Mouse (Mus musculus) midbrain, embryonic 11.5 days (tissue): ENCODE measurements at regions not wholly inside any gene's neighbourhood (a gene's known extent, or its start where the extent isn't known, plus 50 kb on each side); places are given as distances from the start of the nearest gene placed in this dataset.

Source experiments
- ATAC-seq: fragments of 200-750 bp; cut with Nextera tagmentation; 2 replicates; pipeline ENCODE4 v1.8.0; 2017; ENCODE audit warnings: moderate TSS enrichment, moderate library complexity; ENCODE audit not compliant: low FRiP score
- DNase-seq: peaks from one replicate; pipeline ENCODE4 v3.0.0; 2015; ENCODE audit warnings: low spot score; ENCODE audit errors: missing footprints
- H3K27ac ChIP-seq: fragments of 300-500 bp; sonication (generic); 2 replicates; pipeline ENCODE4 v1.5.1; 2014; ENCODE audit warnings: low read depth, low read length
- H3K27me3 ChIP-seq: fragments of 300-500 bp; sonication (generic); 2 replicates; pipeline ENCODE4 v1.6.1; 2014; ENCODE audit warnings: mild to moderate bottlenecking, low read length, moderate library complexity, mixed read lengths; ENCODE audit not compliant: control insufficient read depth, insufficient read depth
- H3K36me3 ChIP-seq: fragments of 300-500 bp; sonication (generic); 2 replicates; pipeline ENCODE4 v1.6.1; 2014; ENCODE audit warnings: mild to moderate bottlenecking, low read length, moderate library complexity, mixed read lengths; ENCODE audit not compliant: control insufficient read depth, insufficient read depth
- H3K4me1 ChIP-seq: fragments of 300-500 bp; sonication (generic); 2 replicates; pipeline ENCODE4 v1.6.1; 2014; ENCODE audit warnings: low read length; ENCODE audit not compliant: control insufficient read depth, insufficient read depth
- H3K4me2 ChIP-seq: fragments of 300-500 bp; sonication (generic); 2 replicates; pipeline ENCODE4 v1.6.1; 2014; ENCODE audit warnings: mild to moderate bottlenecking, moderate library complexity
- H3K4me3 ChIP-seq: fragments of 300-500 bp; sonication (generic); 2 replicates; pipeline ENCODE4 v1.5.1; 2014; ENCODE audit warnings: low read depth, low read length
- H3K9ac ChIP-seq: fragments of 300-500 bp; sonication (generic); 2 replicates; pipeline ENCODE4 v1.6.1; 2014; ENCODE audit warnings: low read length
- H3K9me3 ChIP-seq: fragments of 300-500 bp; sonication (generic); 2 replicates; pipeline ENCODE4 v1.6.1; 2016; ENCODE audit warnings: low read length; ENCODE audit not compliant: control insufficient read depth
- WGBS: fragments of 180-500 bp; shearing (Covaris S2); extraction: QIAGEN DNeasy Blood & Tissue Kit; methylation state at CpG from one replicate; pipeline ENCODE4 v1.1.7; 2014; 5-methylcytosine and 5-hydroxymethylcytosine counted together

DNA sequence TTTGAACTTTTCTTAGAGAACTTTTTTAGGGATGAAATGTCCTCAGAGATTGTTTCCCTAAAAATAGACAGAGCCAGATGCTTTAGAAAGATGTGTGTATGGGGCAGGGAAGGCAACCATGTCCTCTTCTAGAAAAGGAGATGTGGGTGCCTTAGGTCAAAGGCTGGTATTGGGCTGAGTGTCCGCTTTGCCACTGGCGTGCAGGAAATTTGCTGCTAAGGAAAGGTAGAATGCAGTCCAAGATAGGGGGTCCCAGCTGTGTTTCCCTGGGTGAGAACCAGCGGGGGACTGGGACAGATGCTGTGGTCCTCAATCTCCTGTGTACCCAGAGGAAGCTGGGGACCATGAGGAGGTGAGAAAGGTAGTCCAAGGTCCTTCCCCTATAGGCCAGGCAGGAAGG is 291.0 kb downstream of the Pdcd6ip start:
- 87% methylated on average over 3 of the region's 3 CpGs for WGBS

DNA sequence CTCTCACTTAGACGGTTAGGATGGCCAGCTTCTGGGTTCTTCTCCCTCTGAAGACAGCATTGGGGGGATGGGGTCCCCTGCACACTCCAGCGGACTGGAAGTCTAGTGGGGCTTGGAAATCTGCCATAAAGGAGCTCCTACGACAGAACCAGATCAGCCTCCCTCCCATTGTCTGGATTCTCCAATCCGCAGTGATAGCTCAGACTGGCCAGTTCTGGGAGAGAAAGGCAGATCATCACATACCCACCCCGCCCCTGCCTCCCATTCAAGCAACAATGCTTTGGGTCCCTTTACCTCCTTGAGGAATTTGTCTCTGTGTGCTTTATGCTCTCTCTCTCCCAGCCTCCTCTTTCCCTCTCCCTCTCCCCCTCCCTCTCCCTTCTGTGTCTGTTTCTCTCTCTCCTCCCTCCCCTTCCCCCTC is 292.5 kb downstream of the Pdcd6ip start:
- DNase-seq (peak; percentile 89), ATAC-seq (peak; percentile 76)
- Histone ChIP-seq H3K4me2 (no peak overlapping the region), H3K9me3 (no peaks in the 10 kb centered on the region), H3K27ac (no peak overlapping the region), H3K27me3 (no peaks in the 10 kb centered on the region), H3K9ac (no peak overlapping the region), H3K4me1 (peaks cover 8% of the 10 kb centered on the region), H3K36me3 (no peaks in the 10 kb centered on the region), H3K4me3 (no peak overlapping the region)
- WGBS: 26% methylated on average over 5 of the region's 5 CpGs

More for the DNA sequence above, 291.0 kb downstream of the Pdcd6ip start:
- Histone ChIP-seq H3K36me3 (no peaks in the 10 kb centered on the region), H3K4me3 (no peak overlapping the region), H3K4me2 (no peak overlapping the region), H3K4me1 (peaks cover 8% of the 10 kb centered on the region), H3K27me3 (no peaks in the 10 kb centered on the region), H3K9me3 (no peaks in the 10 kb centered on the region), H3K9ac (no peak overlapping the region), H3K27ac (no peak overlapping the region)
- ATAC-seq (no peak), DNase-seq (no peak)

DNA sequence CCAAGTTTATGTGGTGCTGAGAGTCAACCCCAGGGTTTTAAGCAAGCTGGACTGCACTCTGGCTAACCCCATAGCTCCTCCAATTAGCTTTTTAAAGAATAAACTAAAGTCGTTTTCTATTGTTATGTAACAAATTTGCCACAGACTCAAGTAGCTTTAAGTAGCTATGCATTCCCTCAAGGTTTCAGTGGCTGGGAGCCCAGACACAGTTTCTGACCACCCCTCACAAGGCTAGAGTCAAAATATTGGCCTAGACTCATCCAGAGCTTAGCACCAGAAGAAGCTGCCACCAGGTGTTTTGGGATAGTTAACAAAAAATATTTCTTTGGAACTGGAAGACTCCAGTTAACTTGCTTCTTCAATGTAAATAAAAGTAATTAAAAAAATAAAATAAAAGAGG is 293.4 kb downstream of the Pdcd6ip start:
- peak; percentile 12 for DNase-seq
- Histone ChIP-seq H3K36me3 (no peaks in the 10 kb centered on the region), H3K4me3 (no peak overlapping the region), H3K4me1 (peaks cover 8% of the 10 kb centered on the region), H3K27me3 (no peaks in the 10 kb centered on the region), H3K27ac (no peak overlapping the region), H3K9ac (no peak overlapping the region), H3K4me2 (no peak overlapping the region), H3K9me3 (no peaks in the 10 kb centered on the region)
- 81% methylated on average over 1 of the region's 1 CpGs for WGBS
- no peak for ATAC-seq

DNA sequence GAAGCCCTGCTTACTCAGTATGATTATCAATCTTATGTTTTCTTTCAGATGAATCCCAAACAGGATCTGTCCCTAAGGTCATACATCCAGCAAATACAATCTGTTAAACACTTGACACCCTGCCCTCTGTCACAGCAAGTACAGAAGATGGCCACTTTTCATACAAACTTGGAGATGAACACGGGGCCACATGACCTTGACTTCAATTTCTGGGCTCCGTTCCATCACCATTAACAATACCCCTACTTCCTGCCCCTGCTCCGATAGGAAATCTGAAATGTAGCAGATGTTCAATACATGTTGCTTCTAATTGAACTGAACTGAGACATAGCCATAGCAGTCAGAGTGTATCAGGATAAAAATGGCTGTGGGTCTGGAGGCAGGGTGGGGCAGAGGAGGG is 294.2 kb downstream of the Pdcd6ip start:
- 89% methylated on average over 3 of the region's 3 CpGs for WGBS
- Histone ChIP-seq H3K4me3 (no peak overlapping the region), H3K4me2 (no peak overlapping the region), H3K4me1 (peaks cover 8% of the 10 kb centered on the region), H3K27me3 (no peaks in the 10 kb centered on the region), H3K9me3 (no peaks in the 10 kb centered on the region), H3K9ac (no peak overlapping the region), H3K27ac (no peak overlapping the region), H3K36me3 (no peaks in the 10 kb centered on the region)
- ATAC-seq: no peak
- no peak for DNase-seq

DNA sequence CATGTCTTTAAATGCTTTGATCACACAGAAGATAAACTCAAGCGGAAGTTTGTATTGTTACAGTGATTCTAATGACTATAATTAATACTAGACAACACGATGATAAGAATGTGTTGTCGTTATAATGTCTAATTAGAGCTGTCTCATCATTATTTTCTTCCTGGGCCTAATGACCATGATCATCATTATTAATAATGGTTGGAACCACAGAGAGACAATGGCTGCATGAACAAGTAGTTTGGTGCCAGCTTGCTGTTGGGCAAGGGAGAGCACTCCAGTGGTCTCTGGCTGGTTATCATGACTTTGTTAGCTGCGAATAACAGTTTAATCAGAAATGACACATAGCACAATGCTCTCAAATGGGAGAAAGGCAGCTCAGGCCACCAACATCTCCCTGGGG is 296.4 kb downstream of the Pdcd6ip start:
- H3K4me2 ChIP-seq: no peak overlapping the region
- no peaks in the 10 kb centered on the region for H3K9me3 ChIP-seq
- H3K9ac ChIP-seq: no peak overlapping the region
- ATAC-seq: no peak
- no peaks in the 10 kb centered on the region for H3K36me3 ChIP-seq
- 79% methylated on average over 4 of the region's 4 CpGs for WGBS
- no peak overlapping the region for H3K4me3 ChIP-seq
- no peaks in the 10 kb centered on the region for H3K27me3 ChIP-seq
- peak; percentile 72 for DNase-seq
- H3K4me1 ChIP-seq: peaks cover 8% of the 10 kb centered on the region
- no peak overlapping the region for H3K27ac ChIP-seq

DNA sequence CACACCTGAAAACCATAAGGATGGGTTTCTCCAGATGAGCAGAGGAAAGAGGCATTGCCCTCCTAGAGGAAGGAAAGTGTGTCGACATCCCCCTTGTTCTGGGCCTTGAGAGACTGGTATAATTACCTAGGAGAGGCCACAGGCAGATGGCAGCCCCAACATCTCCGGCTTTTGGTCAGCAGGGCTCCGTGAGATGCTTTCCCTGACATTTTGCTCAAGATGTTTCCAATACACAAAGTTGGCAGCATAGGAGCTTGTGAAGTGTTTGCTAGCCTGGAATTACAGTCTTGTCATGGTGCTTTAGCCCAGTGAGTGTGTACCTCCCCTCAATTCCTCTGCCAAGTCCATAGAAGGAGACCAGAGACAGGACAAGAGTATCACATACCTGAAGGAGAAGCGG is 299.5 kb downstream of the Pdcd6ip start:
- H3K27me3 ChIP-seq: no peaks in the 10 kb centered on the region
- no peaks in the 10 kb centered on the region for H3K4me1 ChIP-seq
- H3K9ac ChIP-seq: no peak overlapping the region
- H3K36me3 ChIP-seq: no peaks in the 10 kb centered on the region
- WGBS: 88% methylated on average over 4 of the region's 4 CpGs
- no peaks in the 10 kb centered on the region for H3K9me3 ChIP-seq
- H3K4me3 ChIP-seq: no peak overlapping the region
- no peak overlapping the region for H3K27ac ChIP-seq
- DNase-seq (no peak), ATAC-seq (no peak)
- H3K4me2 ChIP-seq: no peak overlapping the region

DNA sequence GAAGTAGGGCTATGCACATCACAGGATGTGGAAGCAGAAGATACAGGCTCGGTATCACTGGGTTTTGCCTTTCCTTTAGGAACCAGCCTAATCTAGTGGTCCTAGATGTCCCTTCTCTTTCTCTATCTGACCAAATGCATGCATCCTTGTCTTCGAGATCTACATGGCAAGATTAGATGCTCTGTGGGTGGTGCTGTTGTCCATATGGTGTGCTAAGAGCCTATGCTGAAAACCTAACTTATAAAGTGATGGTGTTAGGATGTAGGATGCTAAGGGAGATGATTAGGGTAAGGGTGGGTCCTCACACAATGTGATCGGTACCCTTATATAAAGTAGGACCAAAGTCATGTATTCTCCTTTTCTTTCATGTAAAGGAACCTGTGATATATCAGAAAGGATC is 313.7 kb downstream of the Pdcd6ip start:
- no peak for DNase-seq
- H3K4me2 ChIP-seq: no peak overlapping the region

DNA sequence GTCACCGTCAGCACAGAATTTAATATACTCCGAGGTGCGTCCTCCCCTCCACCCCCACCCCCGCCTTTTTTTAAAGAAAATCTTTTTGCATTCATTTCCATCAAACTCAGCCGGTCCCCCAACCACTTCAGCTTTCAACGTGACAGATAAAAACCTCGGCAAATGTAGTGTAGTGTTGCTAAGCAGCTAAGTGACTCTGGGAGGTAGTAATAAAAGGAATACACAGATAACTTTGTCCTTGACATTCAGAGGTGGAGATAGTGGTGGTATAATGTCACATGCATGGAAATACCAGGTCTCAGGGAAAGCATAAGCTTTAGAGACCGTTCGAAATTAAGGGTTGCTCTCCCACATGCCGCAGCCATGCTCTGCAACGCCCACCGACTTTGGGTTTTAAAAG is 320.7 kb downstream of the Pdcd6ip start:
- Histone ChIP-seq H3K4me2 (no peak overlapping the region), H3K27me3 (no peaks in the 10 kb centered on the region), H3K4me3 (no peak overlapping the region), H3K4me1 (no peaks in the 10 kb centered on the region), H3K36me3 (no peaks in the 10 kb centered on the region), H3K9ac (no peak overlapping the region), H3K27ac (no peak overlapping the region), H3K9me3 (no peaks in the 10 kb centered on the region)
- ATAC-seq (no peak), DNase-seq (no peak)
- 79% methylated on average over 12 of the region's 12 CpGs for WGBS

More for the DNA sequence above, 313.7 kb downstream of the Pdcd6ip start:
- 82% methylated on average over 3 of the region's 3 CpGs for WGBS
- no peaks in the 10 kb centered on the region for H3K4me1 ChIP-seq
- H3K36me3 ChIP-seq: no peaks in the 10 kb centered on the region
- H3K9ac ChIP-seq: no peak overlapping the region
- no peak overlapping the region for H3K27ac ChIP-seq
- no peaks in the 10 kb centered on the region for H3K27me3 ChIP-seq
- no peak overlapping the region for H3K4me3 ChIP-seq
- H3K9me3 ChIP-seq: no peaks in the 10 kb centered on the region
- no peak for ATAC-seq

DNA sequence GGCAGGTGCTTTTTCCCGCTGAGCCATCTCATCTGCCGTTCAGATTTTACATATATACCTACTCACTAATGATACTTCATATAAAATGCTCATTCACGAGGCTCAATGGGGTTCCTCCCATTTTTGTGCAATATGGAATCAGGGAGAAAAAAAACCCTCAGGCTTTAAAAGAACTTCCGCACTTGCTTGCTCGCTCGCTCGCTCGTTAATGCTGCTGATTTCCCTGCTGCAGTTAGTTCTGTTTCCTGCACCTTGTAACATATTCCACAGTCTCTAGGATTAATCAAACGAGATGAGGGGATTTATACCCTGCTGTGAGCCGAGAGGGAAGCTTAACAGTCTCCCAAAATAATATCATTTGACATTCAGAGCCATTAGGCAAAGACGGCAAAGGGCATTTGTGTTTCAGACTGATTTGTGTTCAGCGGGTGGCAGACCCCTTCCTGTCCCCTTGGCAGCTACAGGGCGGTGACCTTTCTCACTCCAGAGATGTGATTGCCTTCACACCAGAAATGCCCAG is 326.4 kb downstream of the Pdcd6ip start:
- H3K9me3 ChIP-seq: no peaks in the 10 kb centered on the region
- H3K36me3 ChIP-seq: no peaks in the 10 kb centered on the region
- DNase-seq (no peak), ATAC-seq (no peak)
- no peak overlapping the region for H3K4me3 ChIP-seq
- H3K9ac ChIP-seq: no peak overlapping the region; the same call in 1 of the 2 replicates
- H3K4me2 ChIP-seq: peak overlapping the region; percentile 24
- H3K27ac ChIP-seq: no peak overlapping the region
- H3K27me3 ChIP-seq: no peaks in the 10 kb centered on the region
- peaks cover 3% of the 10 kb centered on the region; the same call in 1 of the 2 replicates for H3K4me1 ChIP-seq
- 31% methylated on average over 13 of the region's 13 CpGs for WGBS
